Mouse (Mus musculus) WW6 (cell line): ENCODE measurements around the gene Gpsm2.
A peak's percentile ranks its signal among the peaks of the same experiment; 100 is the strongest.
"Not testable (repeated sequence)": the region's sequence is repeated elsewhere in the genome, so short reads cannot be mapped to it uniquely, and the experiment has no call there.

ENCODE experiments used
- DNase-seq: peaks from one replicate; pipeline ENCODE4 v3.0.0-alpha.2; 2013; ENCODE audit warnings: low read depth, low spot score

Gpsm2 gene

DNA sequence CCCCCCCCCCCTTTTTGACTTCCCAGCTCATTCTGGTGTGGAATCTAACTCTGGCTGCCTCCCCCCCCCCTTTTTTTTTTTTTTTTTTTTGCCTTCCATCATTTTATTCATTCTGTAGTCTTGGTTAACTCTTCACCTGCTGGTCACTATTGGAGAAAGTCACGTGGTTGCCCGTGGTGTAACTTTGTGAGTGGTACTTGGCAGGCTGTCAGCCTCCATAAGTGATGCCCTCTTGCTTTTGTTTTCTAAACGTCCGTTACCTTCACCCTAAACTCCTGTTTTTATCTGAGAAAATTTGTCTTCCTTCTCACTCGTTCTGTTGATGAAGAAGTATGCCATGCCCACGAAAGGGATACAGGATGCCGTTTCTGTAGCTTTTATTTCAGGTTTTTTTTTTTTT lies 66.6 kb downstream of the Gpsm2 start:
- no peak for DNase-seq

DNA sequence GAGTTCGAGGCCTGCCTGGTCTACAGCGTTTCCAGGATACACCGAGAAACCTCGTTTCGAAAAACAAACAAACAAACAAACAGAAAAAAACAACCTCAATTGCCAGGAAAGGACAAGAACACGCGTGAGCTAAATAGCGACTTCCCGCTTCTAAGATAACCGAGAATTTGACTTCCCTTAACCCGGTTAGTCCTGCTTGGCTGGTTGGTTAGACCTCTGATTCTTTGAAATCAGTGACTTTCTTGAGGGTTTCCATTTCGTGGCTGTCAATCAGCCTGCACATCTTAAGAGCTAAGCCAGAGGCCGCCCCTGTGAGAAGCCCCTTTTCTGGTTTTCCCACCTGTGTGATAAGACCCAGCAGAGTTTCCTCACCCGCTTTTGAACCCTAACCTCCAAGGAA lies 67.5 kb downstream of the Gpsm2 start:
- no peak for DNase-seq

DNA sequence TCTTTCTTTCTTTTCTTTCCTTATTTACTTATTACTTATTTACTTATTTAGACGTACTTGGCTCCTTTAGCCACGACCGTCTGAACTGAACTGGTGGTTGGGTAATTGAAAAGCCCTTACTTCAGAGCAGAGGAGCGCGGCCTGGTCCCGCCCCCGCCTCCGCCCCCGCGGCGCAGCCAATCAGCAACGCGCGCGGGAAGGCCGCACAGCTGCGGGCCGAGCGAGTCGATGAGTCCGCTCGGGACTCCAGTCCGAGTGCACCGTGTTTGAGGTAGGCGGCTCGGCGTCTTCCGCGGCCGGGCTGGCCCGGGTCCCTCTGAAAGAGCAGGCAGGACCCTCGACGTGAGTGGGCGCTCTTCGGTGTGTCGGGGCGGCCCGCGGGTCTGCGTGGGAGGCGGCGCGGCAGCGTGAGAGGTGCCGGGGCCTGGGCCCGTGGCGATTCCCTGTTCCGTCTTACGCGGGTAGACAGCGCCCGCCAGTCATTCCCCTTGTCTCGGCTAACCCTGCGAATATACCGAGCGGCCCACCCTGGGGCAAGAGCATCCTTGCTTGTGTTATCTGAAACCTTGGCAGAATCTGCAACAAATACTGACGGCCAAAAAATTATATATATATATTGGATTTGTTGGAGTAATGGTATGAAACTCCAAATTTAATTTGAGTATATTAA lies 68.3 kb downstream of the Gpsm2 start, which contains the start of gene Clcc1:
Gene Clcc1 (plus strand): TSS at position 204 of the 670 bp plus-strand sequence.
- DNase-seq, result peak; percentile 77

DNA sequence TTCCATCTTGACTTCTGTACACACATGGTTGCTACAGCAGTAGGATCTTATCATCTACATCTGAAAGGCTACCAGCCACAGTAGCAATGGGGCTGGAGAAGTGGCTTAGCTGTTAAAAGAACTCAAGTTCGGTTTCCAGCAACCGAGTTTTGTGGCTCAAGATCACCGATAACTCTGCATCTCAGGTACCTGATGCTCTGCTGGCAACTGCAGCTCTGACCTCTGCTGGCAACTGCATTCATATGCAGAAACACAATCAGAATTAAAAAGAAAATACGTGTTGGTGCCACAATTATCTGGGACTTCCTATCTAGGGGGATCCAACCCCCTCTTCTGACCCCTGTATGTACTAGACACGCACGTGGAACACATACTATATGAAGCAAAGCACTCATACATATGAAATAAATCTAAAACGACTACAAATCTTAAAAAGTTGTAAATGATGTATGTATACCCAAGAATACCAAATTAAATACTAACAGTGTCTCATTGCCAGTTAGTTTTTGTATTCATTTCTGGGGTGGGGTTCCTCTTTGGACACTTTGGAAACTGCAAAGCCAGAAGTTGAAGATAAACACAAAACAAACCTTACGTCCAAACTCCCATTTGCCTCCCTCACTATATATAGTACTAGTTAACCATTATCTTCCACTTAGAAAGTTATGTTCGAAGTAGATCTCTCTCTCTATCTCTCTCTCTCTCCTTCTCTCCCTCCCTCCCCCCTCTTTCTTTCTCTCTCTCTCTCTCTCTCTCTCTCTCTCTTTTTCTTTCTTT lies 69.1 kb downstream of the Gpsm2 start:
- DNase-seq, result no peak

DNA sequence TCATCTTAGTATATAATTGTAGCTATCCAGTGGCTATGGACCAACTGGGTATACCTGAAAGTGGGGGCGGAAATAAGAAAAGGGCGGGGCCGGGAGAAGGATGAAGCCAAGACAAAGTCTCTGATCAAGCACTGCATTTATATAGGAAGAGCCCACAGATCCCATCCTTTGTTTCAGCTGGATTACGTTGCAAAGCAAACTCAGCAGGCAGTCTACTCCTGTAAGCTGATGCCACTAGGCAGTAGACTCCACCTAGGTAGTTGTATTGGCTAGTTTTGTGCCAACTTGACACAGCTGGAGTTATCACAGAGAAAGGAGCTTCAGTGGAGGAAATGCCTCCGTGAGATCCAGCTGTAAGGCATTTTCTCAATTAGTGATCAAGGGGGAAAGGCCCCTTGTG lies 74.4 kb downstream of the Gpsm2 start:
- DNase-seq, result not testable (repeated sequence)

DNA sequence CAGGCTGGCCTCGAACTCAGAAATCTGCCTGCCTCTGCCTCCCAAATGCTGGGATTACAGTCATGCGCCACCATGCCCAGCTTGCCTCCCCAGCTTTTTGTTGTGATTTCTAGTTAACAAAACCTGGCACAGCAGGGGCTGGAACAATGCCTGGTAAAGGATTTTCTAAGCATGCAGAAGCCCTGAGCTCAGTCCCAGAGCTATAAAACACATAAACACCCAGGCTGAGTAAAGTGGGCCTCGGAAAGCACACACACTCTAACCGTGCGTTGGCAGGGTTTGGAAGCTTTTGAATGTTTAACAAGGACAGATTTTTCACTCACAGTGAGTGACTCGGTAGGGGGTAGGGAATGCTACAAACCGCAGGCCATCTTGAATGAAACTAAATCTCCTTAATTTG lies 76.1 kb downstream of the Gpsm2 start:
- no peak for DNase-seq

DNA sequence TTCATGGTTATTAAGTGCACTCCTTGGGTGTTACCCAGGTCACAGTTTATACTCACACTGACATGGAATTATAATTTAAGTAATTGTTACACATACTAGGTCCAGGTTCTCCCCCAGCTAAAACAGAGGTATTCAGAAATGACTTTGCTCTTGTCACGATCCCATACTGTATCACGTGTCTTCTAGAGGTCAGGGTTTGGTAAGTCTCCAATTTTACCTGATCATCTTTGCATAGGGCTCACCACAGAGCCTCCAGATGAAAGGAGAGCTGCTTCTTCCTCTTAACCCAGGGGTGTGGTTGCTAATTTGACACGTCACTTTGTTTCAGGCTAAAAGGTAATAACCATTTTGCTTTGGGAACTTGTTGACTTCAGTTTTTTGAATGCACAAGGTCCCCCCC lies 77.3 kb downstream of the Gpsm2 start:
- DNase-seq, result no peak

DNA sequence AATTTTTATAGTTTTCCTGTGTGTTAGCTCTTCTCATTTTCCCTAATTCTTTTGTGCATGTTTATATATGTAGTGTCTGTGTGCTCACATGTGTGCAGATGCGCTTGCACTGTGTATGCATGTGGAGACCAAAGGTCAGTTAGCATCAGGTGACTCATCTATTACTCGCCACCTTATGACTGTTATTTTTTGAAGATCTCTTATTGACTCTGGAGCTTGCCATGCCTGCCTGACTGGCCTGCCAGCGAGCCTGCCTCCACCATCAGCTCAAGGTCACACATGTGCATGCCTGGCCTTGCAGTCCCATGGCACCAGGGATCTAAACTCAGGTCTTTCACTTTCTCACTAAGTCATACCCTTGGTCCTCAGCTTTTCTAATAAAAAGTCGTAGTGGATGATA lies 81.1 kb downstream of the Gpsm2 start:
- DNase-seq, result no peak

DNA sequence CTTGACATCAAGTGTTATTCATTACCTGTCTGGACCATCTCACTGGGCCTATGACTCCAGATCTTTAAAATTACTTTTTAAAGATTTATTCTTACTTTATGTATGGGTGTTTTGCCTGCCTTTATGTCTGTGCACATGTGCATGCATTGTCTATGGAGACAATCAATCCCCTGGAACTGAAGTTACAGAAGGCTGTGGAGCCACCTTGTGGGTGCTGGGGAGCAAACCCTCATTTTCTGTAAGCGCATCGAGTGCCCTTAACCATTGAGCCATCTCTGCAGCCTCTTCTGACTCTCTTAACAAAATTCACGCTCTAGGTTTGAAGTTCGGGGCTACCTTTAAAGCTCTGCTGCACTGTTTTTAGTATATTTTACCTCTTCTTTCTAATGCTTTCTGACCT lies 82.7 kb downstream of the Gpsm2 start:
- DNase-seq, result no peak

DNA sequence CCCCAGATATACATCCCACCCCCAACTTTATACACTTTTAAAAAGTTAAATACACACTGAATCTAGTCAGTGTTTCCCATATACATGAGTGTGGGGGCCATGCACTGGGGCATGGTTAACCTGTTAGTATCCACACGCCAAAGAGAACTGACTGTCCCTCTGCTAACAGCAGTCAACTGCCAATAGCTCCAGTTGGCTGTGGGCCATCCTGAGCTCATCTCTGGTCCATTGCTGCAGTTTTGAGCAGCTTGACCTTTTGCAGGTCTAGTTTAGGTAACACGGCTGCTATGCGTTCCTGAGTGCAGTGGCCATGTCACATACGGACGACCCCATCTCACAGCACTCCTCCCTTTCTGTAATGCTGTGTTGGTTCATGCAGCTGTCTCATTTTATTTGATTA lies 87.3 kb downstream of the Gpsm2 start:
- DNase-seq, result no peak
